Mouse (Mus musculus) MEL (cell line): Measurements from ENCODE around the gene Pdlim4.

Source experiments
- BHLHE40 ChIP-seq: IDR thresholded peaks from 2 replicates; pipeline ENCODE4 v1.6.1; 2012; ENCODE audit warnings: low read depth, mild to moderate bottlenecking, inconsistent platforms, low read length, improper control_type of control experiment, borderline replicate concordance
- CTCF ChIP-seq, 3 experiments: IDR thresholded peaks in 2 of 3; conservative IDR thresholded peaks in 1 of 3; 2 replicates each; pipeline ENCODE4 v1.5.1; 2011 to 2012; ENCODE audit warnings: low read length in 3 of 3, low read depth in 2 of 3, mild to moderate bottlenecking in 2 of 3, improper control_type of control experiment in 1 of 3, inconsistent platforms in 1 of 3, mixed read lengths in 1 of 3, moderate library complexity in 1 of 3; ENCODE audit not compliant: control insufficient read depth in 1 of 3, insufficient read depth in 1 of 3, poor library complexity in 1 of 3, severe bottlenecking in 1 of 3
- EP300 ChIP-seq, 2 experiments: IDR thresholded peaks; 2 replicates each; pipeline ENCODE4 v1.6.1; 2011; ENCODE audit warnings: improper control_type of control experiment in 2 of 2, low read length in 2 of 2, low read depth in 1 of 2, mild to moderate bottlenecking in 1 of 2
- HCFC1 ChIP-seq: IDR thresholded peaks from 2 replicates; pipeline ENCODE4 v1.6.1; 2012; ENCODE audit warnings: low read depth, mild to moderate bottlenecking, inconsistent platforms, low read length, improper control_type of control experiment, moderate library complexity
- MAX ChIP-seq: IDR thresholded peaks from 2 replicates; pipeline ENCODE4 v1.6.1; 2011; ENCODE audit warnings: low read length, improper control_type of control experiment
- MYB ChIP-seq: IDR thresholded peaks from 2 replicates; pipeline ENCODE4 v1.6.1; 2011; ENCODE audit warnings: mild to moderate bottlenecking, low read depth, low read length, improper control_type of control experiment
- POLR2A ChIP-seq, 2 experiments: IDR thresholded peaks; 2 replicates each; pipeline ENCODE4 v1.6.1; 2011 to 2012; ENCODE audit warnings: low read length in 2 of 2, mild to moderate bottlenecking in 2 of 2, control low read depth in 1 of 2, improper control_type of control experiment in 1 of 2, low read depth in 1 of 2, moderate library complexity in 1 of 2; ENCODE audit not compliant: control insufficient read depth in 1 of 2, insufficient read depth in 1 of 2, poor library complexity in 1 of 2
- POLR2AphosphoS2 ChIP-seq: IDR thresholded peaks from 2 replicates; pipeline ENCODE4 v1.6.1; 2011; ENCODE audit warnings: low read length, improper control_type of control experiment
- RAD21 ChIP-seq: IDR thresholded peaks from 2 replicates; pipeline ENCODE4 v1.6.1; 2011; ENCODE audit warnings: mild to moderate bottlenecking, low read depth, low read length, improper control_type of control experiment
- TAL1 ChIP-seq: IDR thresholded peaks from 2 replicates; pipeline ENCODE4 v1.6.1; 2012; ENCODE audit warnings: mild to moderate bottlenecking, inconsistent platforms, low read length, moderate library complexity, mixed read lengths
- USF1 ChIP-seq: IDR thresholded peaks from 2 replicates; pipeline ENCODE4 v1.6.1; 2014; ENCODE audit warnings: low read depth, mild to moderate bottlenecking, inconsistent platforms, low read length, improper control_type of control experiment, moderate library complexity
- USF2 ChIP-seq, 2 experiments: IDR thresholded peaks; 2 replicates each; pipeline ENCODE4 v1.6.1; 2011 to 2012; ENCODE audit warnings: improper control_type of control experiment in 2 of 2, low read length in 2 of 2, borderline replicate concordance in 1 of 2, inconsistent platforms in 1 of 2, low read depth in 1 of 2, mild to moderate bottlenecking in 1 of 2; ENCODE audit not compliant: insufficient read depth in 1 of 2
- ZC3H11A ChIP-seq: IDR thresholded peaks from 2 replicates; pipeline ENCODE4 v1.6.1; 2012; ENCODE audit warnings: low read depth, mild to moderate bottlenecking, inconsistent platforms, low read length, improper control_type of control experiment

GRCm38 (mm10) chr11:54111291-54111690 lies 42.5 kb upstream of the Pdlim4 start:
- TF ChIP-seq POLR2AphosphoS2 = no peak
- no peak for TF ChIP-seq CTCF (IDR thresholded peaks at IDR 0.05 in 2 of 3, conservative IDR thresholded peaks at IDR 0.05 in 1 of 3; ENCODE audit: control insufficient read depth in 1 of 3, insufficient read depth in 1 of 3, low read depth in 2 of 3, low read length in 3 of 3, poor library complexity in 1 of 3, severe bottlenecking in 1 of 3)
- TF ChIP-seq USF2 (IDR thresholded peaks at IDR 0.05; ENCODE audit: borderline replicate concordance in 1 of 2, insufficient read depth in 1 of 2, low read depth in 1 of 2, low read length in 2 of 2) = no peak
- no peak for TF ChIP-seq MAX
- TF ChIP-seq EP300 (IDR thresholded peaks at IDR 0.05; ENCODE audit: low read depth in 1 of 2, low read length in 2 of 2) = no peak
- TF ChIP-seq MYB = no peak
- no peak for TF ChIP-seq ZC3H11A
- no peak for TF ChIP-seq BHLHE40
- no peak for TF ChIP-seq USF1
- no peak for TF ChIP-seq TAL1
- no peak for TF ChIP-seq HCFC1
- TF ChIP-seq RAD21 = no peak
- no peak for TF ChIP-seq POLR2A (IDR thresholded peaks at IDR 0.05; ENCODE audit: control insufficient read depth in 1 of 2, insufficient read depth in 1 of 2, low read depth in 1 of 2, low read length in 2 of 2, poor library complexity in 1 of 2)
